Mouse (Mus musculus): ENCODE data around the gene Wdfy4.

- no peak for TF ChIP-seq CTCF (IDR thresholded peaks at IDR 0.05; ENCODE audit: borderline replicate concordance, control insufficient read depth, extremely low read depth, insufficient read depth, low read length, poor library complexity)
- no peak for TF ChIP-seq POLR2A (IDR thresholded peaks at IDR 0.05; ENCODE audit: control insufficient read depth, extremely low read depth, insufficient read depth, low read length, poor library complexity)
These were observed 122.3 kb downstream of the Wdfy4 start for GRCm38 (mm10) chr14:33062996-33063395.

All from thymus, adult 2 months (tissue).